Mouse (Mus musculus) E14TG2a.4 (cell line): ENCODE results near the gene Cbfa2t2.

ENCODE experiments used
- CTCF ChIP-seq: conservative IDR thresholded peaks from 2 replicates; pipeline ENCODE4 v1.5.1; 2014; ENCODE audit warnings: low read length
- POU5F1 ChIP-seq: IDR thresholded peaks from 2 replicates; pipeline ENCODE4 v1.6.1; 2014; ENCODE audit warnings: low read length, borderline replicate concordance

- TF ChIP-seq CTCF (no peak), POU5F1 (no peak)
Measured at GRCm38 (mm10) chr2:154500758-154501157, 64.5 kb downstream of the Cbfa2t2 start.
